Mouse (Mus musculus): ENCODE data around the gene Ttll5. TPM values are rescaled to one million over a fixed set of nuclear protein-coding genes. Genes with fewer than 3 reads are reported as not detected.

Gene Ttll5
- total and polyA plus RNA-seq, 3 experiments, result 17.9 to 59.1 (median 40.6) TPM

GRCm38 (mm10) chr12:86047376-86047775 lies 222.9 kb downstream of the Ttll5 start:
- peaks cover 12% of the 10 kb centered on the region for H3K4me1 ChIP-seq (ENCODE audit: insufficient read depth, low read depth, low read length)
- ATAC-seq (ENCODE audit: extremely low read depth, insufficient number of reproducible peaks, low FRiP score, poor library complexity, severe bottlenecking) (no peak), DNase-seq (ENCODE audit: low spot score) (no peak)
- H3K27me3 ChIP-seq (ENCODE audit: insufficient read depth, low read length), result no peaks in the 10 kb centered on the region
- TF ChIP-seq TAL1 (conservative IDR thresholded peaks at IDR 0.05; ENCODE audit: low read depth, low read length) (no peak), GATA1 (IDR thresholded peaks at IDR 0.05; ENCODE audit: borderline replicate concordance, low read length) (no peak), GATA2 (IDR thresholded peaks at IDR 0.05; ENCODE audit: borderline replicate concordance, low read depth, low read length) (no peak), POLR2AphosphoS5 (IDR thresholded peaks at IDR 0.05; ENCODE audit: insufficient replicate concordance, low read depth, low read length) (no peak)
- no peak overlapping the region for H3K4me3 ChIP-seq (ENCODE audit: low read depth, low read length)
- H3K9me3 ChIP-seq (replicated peaks), result peaks cover 11% of the 10 kb centered on the region
- H3K36me3 ChIP-seq (replicated peaks), result peaks cover 48% of the 10 kb centered on the region

GRCm38 (mm10) chr12:86049813-86050212 lies 225.4 kb downstream of the Ttll5 start:
- H3K27me3 ChIP-seq (ENCODE audit: insufficient read depth, low read length), result no peaks in the 10 kb centered on the region
- H3K4me1 ChIP-seq (ENCODE audit: insufficient read depth, low read depth, low read length), result peaks cover 12% of the 10 kb centered on the region
- ATAC-seq (ENCODE audit: extremely low read depth, insufficient number of reproducible peaks, low FRiP score, poor library complexity, severe bottlenecking), result no peak
- H3K9me3 ChIP-seq (replicated peaks), result no peaks in the 10 kb centered on the region
- no peak for DNase-seq (ENCODE audit: low spot score)
- peaks cover 49% of the 10 kb centered on the region for H3K36me3 ChIP-seq (replicated peaks)
- TF ChIP-seq CTCF (IDR thresholded peaks at IDR 0.05; ENCODE audit: low read depth, low read length) (no peak), GATA1 (IDR thresholded peaks at IDR 0.05; ENCODE audit: borderline replicate concordance, low read length) (no peak), POLR2AphosphoS5 (IDR thresholded peaks at IDR 0.05; ENCODE audit: insufficient replicate concordance, low read depth, low read length) (no peak)
- H3K4me3 ChIP-seq (ENCODE audit: low read depth, low read length), result no peak overlapping the region

GRCm38 (mm10) chr12:86051477-86051876 lies 227.0 kb downstream of the Ttll5 start:
- Histone ChIP-seq H3K4me3 (ENCODE audit: low read depth, low read length) (no peak overlapping the region), H3K9me3 (replicated peaks) (no peaks in the 10 kb centered on the region), H3K4me1 (ENCODE audit: insufficient read depth, low read depth, low read length) (peaks cover 12% of the 10 kb centered on the region), H3K36me3 (replicated peaks) (peaks cover 50% of the 10 kb centered on the region), H3K27me3 (ENCODE audit: insufficient read depth, low read length) (no peaks in the 10 kb centered on the region)
- TF ChIP-seq GATA2 (IDR thresholded peaks at IDR 0.05; ENCODE audit: borderline replicate concordance, low read depth, low read length), result no peak
- no peak for TF ChIP-seq GATA1 (IDR thresholded peaks at IDR 0.05; ENCODE audit: borderline replicate concordance, low read length)
- DNase-seq (ENCODE audit: low spot score) (no peak), ATAC-seq (ENCODE audit: extremely low read depth, insufficient number of reproducible peaks, low FRiP score, poor library complexity, severe bottlenecking) (0 out of 2 replicates have a peak, but pooled peaks have one; percentile 50)

- no peaks in the 10 kb centered on the region for H3K27me3 ChIP-seq (ENCODE audit: insufficient read depth, low read length)
- no peak overlapping the region for H3K4me3 ChIP-seq (ENCODE audit: low read depth, low read length)
- H3K36me3 ChIP-seq (replicated peaks), result peaks cover 50% of the 10 kb centered on the region
- no peaks in the 10 kb centered on the region for H3K9me3 ChIP-seq (replicated peaks)
- TF ChIP-seq TAL1 (conservative IDR thresholded peaks at IDR 0.05; ENCODE audit: low read depth, low read length) (no peak), GATA1 (IDR thresholded peaks at IDR 0.05; ENCODE audit: borderline replicate concordance, low read length) (no peak), POLR2AphosphoS5 (IDR thresholded peaks at IDR 0.05; ENCODE audit: insufficient replicate concordance, low read depth, low read length) (no peak), GATA2 (IDR thresholded peaks at IDR 0.05; ENCODE audit: borderline replicate concordance, low read depth, low read length) (no peak), CTCF (IDR thresholded peaks at IDR 0.05; ENCODE audit: low read depth, low read length) (no peak)
- H3K4me1 ChIP-seq (ENCODE audit: insufficient read depth, low read depth, low read length), result peaks cover 12% of the 10 kb centered on the region
- ATAC-seq (ENCODE audit: extremely low read depth, insufficient number of reproducible peaks, low FRiP score, poor library complexity, severe bottlenecking) (no peak), DNase-seq (ENCODE audit: low spot score) (no peak)
Observed at GRCm38 (mm10) chr12:86055306-86055705, 230.8 kb downstream of the Ttll5 start.

GRCm38 (mm10) chr12:86056976-86057375 lies 232.5 kb downstream of the Ttll5 start:
- H3K27me3 ChIP-seq (ENCODE audit: insufficient read depth, low read length), result 0 out of 2 replicates have a peak, but pooled peaks cover 2% of the 10 kb centered on the region
- DNase-seq (ENCODE audit: low spot score) (no peak), ATAC-seq (ENCODE audit: extremely low read depth, insufficient number of reproducible peaks, low FRiP score, poor library complexity, severe bottlenecking) (no peak)
- no peak overlapping the region for H3K4me3 ChIP-seq (ENCODE audit: low read depth, low read length)
- H3K4me1 ChIP-seq (ENCODE audit: insufficient read depth, low read depth, low read length), result peaks cover 3% of the 10 kb centered on the region; the same call in 1 of the 2 replicates
- H3K36me3 ChIP-seq (replicated peaks), result peaks cover 48% of the 10 kb centered on the region
- no peak for TF ChIP-seq TAL1 (conservative IDR thresholded peaks at IDR 0.05; ENCODE audit: low read depth, low read length)
- no peak for TF ChIP-seq GATA2 (IDR thresholded peaks at IDR 0.05; ENCODE audit: borderline replicate concordance, low read depth, low read length)
- TF ChIP-seq POLR2AphosphoS5 (IDR thresholded peaks at IDR 0.05; ENCODE audit: insufficient replicate concordance, low read depth, low read length), result no peak
- TF ChIP-seq CTCF (IDR thresholded peaks at IDR 0.05; ENCODE audit: low read depth, low read length), result no peak
- TF ChIP-seq GATA1 (IDR thresholded peaks at IDR 0.05; ENCODE audit: borderline replicate concordance, low read length), result no peak
- H3K9me3 ChIP-seq (replicated peaks), result no peaks in the 10 kb centered on the region

- no peak for ATAC-seq (ENCODE audit: extremely low read depth, insufficient number of reproducible peaks, low FRiP score, poor library complexity, severe bottlenecking)
Observed at GRCm38 (mm10) chr12:86057516-86057915, 233.1 kb downstream of the Ttll5 start.

More at GRCm38 (mm10) chr12:86057516-86057915, 233.1 kb downstream of the Ttll5 start:
- DNase-seq (ENCODE audit: low spot score), result no peak
- TF ChIP-seq GATA1 (IDR thresholded peaks at IDR 0.05; ENCODE audit: borderline replicate concordance, low read length) (no peak), POLR2AphosphoS5 (IDR thresholded peaks at IDR 0.05; ENCODE audit: insufficient replicate concordance, low read depth, low read length) (no peak), CTCF (IDR thresholded peaks at IDR 0.05; ENCODE audit: low read depth, low read length) (no peak), GATA2 (IDR thresholded peaks at IDR 0.05; ENCODE audit: borderline replicate concordance, low read depth, low read length) (no peak), TAL1 (conservative IDR thresholded peaks at IDR 0.05; ENCODE audit: low read depth, low read length) (no peak)
- Histone ChIP-seq H3K9me3 (replicated peaks) (no peaks in the 10 kb centered on the region), H3K4me3 (ENCODE audit: low read depth, low read length) (no peak overlapping the region), H3K36me3 (replicated peaks) (peaks cover 45% of the 10 kb centered on the region), H3K4me1 (ENCODE audit: insufficient read depth, low read depth, low read length) (peaks cover 3% of the 10 kb centered on the region; the same call in 1 of the 2 replicates), H3K27me3 (ENCODE audit: insufficient read depth, low read length) (0 out of 2 replicates have a peak, but pooled peaks cover 4% of the 10 kb centered on the region)
